Mouse (Mus musculus) testis, adult 2 months (tissue): Measurements from ENCODE around the gene Polr2i.

ENCODE experiments used
- CTCF ChIP-seq: fragments of 200-500 bp; IDR thresholded peaks from 2 replicates; pipeline ENCODE4 v1.5.1; 2012; ENCODE audit warnings: low read depth, mild to moderate bottlenecking, inconsistent platforms, low read length, moderate library complexity; ENCODE audit not compliant: control insufficient read depth, insufficient read depth, insufficient replicate concordance
- POLR2A ChIP-seq: fragments of 200-500 bp; IDR thresholded peaks from 2 replicates; pipeline ENCODE4 v1.6.1; 2012; ENCODE audit warnings: low read depth, mild to moderate bottlenecking, inconsistent platforms, low read length, moderate library complexity; ENCODE audit not compliant: control insufficient read depth

DNA sequence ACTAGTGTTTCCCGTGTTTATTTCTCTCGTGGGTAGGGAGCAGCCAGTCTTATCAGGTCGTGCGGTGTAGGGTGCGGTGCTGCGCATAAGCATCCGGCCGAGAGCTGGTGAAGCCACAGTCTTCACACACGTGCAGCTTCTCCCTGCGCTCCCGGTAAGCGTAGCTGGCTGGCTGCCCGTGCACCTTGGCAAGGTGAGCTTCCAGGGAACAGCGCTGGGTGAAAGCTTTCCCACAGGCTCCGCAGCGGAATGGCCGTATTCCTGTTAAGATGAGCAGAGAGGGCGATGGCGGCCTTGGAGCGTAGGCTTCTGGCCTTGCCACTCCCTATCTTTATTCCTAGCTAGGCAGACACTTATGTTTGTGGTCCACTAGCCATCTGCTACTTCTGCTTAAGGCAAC is 1.6 kb downstream of the Polr2i start:
- no peak for TF ChIP-seq CTCF
- no peak for TF ChIP-seq POLR2A
